Mouse (Mus musculus): ENCODE results near the gene Fam13c. TPM values are rescaled to one million over a fixed set of nuclear protein-coding genes. Genes with fewer than 3 reads are reported as not detected.

Fam13c gene
- total RNA-seq, 1 experiment: 4.0 TPM

DNA sequence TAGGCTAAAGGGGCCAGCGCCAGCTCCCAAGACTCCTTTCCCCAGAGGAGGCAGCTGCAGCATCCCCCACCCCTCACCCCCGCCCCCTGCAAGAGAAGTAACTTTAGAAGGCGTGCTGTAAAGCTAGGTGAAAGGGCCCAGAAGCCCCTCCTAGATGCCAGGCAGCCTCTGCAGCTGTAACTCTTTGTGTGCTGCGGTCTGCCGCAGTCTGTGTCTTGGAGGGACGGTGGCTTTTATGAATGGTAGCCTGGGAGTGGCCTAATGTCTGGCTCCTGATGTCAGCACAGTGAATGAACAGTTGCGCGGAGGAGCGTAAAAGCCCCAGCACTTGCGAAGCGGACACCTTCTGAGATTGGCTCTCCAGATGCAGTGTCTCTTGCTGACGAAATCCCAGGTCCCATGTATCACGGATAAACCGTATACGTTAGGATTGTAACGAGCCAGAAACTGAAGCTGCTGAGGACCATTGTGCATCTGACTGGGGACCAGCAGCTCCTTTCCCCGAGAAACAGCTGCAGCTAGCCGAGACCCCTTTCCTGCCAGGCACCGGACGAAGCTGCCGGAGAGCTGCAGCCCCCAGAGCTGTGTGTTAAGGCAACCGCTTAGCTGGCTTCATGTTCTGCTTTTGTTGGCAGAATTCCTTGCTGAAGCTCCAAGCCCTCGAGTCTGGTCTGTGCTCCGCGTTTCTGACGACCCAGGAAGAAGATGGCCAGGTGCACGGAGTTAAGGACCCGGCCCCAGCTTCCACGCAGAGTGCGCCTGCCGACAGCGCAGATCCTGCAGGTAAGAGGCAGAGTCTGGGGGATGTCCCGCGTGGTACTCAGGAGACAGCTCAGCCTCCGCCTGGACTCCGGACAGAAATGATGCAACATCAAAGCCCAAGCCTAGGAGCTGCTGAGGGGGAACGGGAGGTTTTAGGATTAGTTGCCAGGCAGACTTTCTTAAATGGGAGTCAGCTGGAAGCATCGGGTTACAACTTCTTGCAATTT, 80.2 kb downstream of the Fam13c start:
- in situ Hi-C loops (cut with MboI; ENCODE audit: low sequenced_read_pairs in 2 of 2, unreplicated experiment in 2 of 2): no loop called here
- peaks cover 1 to 5% of the 10 kb centered on the region in 2 experiments; a peak in 3 of 4 replicates for H3K4me1 ChIP-seq (ENCODE audit: control insufficient read depth in 2 of 2, insufficient read depth in 2 of 2, low read length in 2 of 2, poor library complexity in 1 of 2)
- TF ChIP-seq ZNF384 (IDR thresholded peaks at IDR 0.05; ENCODE audit: low read depth, low read length) (no peak), HCFC1 (IDR thresholded peaks at IDR 0.05; ENCODE audit: borderline replicate concordance, insufficient read depth, low read length) (no peak), MAFK (IDR thresholded peaks at IDR 0.05; ENCODE audit: insufficient read depth, low read depth, low read length) (no peak), CHD2 (IDR thresholded peaks at IDR 0.05; ENCODE audit: low read depth, low read length) (no peak), ZC3H11A (IDR thresholded peaks at IDR 0.05; ENCODE audit: borderline replicate concordance, low read depth, low read length) (no peak)
- H3K9ac ChIP-seq (ENCODE audit: insufficient read depth, low read depth, low read length, poor library complexity, severe bottlenecking): peak overlapping the region; percentile 49; the same call in 1 of the 2 replicates
- H3K4me3 ChIP-seq (ENCODE audit: insufficient read depth in 1 of 2, low read depth in 1 of 2, low read length in 2 of 2, poor library complexity in 1 of 2, severe bottlenecking in 1 of 2): peak overlapping the region; percentile 62 to 71
- H3K36me3 ChIP-seq (ENCODE audit: control insufficient read depth, insufficient read depth, low read length, poor library complexity, severe bottlenecking): no peaks in the 10 kb centered on the region
- no peaks in the 10 kb centered on the region for H3K9me3 ChIP-seq (ENCODE audit: control insufficient read depth, insufficient read depth, low read depth, low read length)
- H3K27ac ChIP-seq (ENCODE audit: insufficient read depth, low read depth, low read length, poor library complexity, severe bottlenecking): no peak overlapping the region
- DNase-seq (ENCODE audit: low read depth, low spot score): no peak

- Histone ChIP-seq H3K4me3 (ENCODE audit: insufficient read depth in 1 of 2, low read depth in 1 of 2, low read length in 2 of 2, poor library complexity in 1 of 2, severe bottlenecking in 1 of 2) (peak overlapping the region in 1 of 2 experiments; percentile 71; a peak in 1 of 4 replicates), H3K9me3 (ENCODE audit: control insufficient read depth, insufficient read depth, low read depth, low read length) (no peaks in the 10 kb centered on the region), H3K4me1 (ENCODE audit: control insufficient read depth in 2 of 2, insufficient read depth in 2 of 2, low read length in 2 of 2, poor library complexity in 1 of 2) (peaks cover 1 to 5% of the 10 kb centered on the region in 2 experiments; a peak in 3 of 4 replicates), H3K27ac (ENCODE audit: insufficient read depth, low read depth, low read length, poor library complexity, severe bottlenecking) (no peak overlapping the region), H3K9ac (ENCODE audit: insufficient read depth, low read depth, low read length, poor library complexity, severe bottlenecking) (no peak overlapping the region), H3K36me3 (ENCODE audit: control insufficient read depth, insufficient read depth, low read length, poor library complexity, severe bottlenecking) (no peaks in the 10 kb centered on the region)
- TF ChIP-seq ZC3H11A (IDR thresholded peaks at IDR 0.05; ENCODE audit: borderline replicate concordance, low read depth, low read length) (no peak), MAFK (IDR thresholded peaks at IDR 0.05; ENCODE audit: insufficient read depth, low read depth, low read length) (no peak), CHD2 (IDR thresholded peaks at IDR 0.05; ENCODE audit: low read depth, low read length) (no peak), ZNF384 (IDR thresholded peaks at IDR 0.05; ENCODE audit: low read depth, low read length) (no peak), HCFC1 (IDR thresholded peaks at IDR 0.05; ENCODE audit: borderline replicate concordance, insufficient read depth, low read length) (no peak)
- in situ Hi-C loops (cut with MboI; ENCODE audit: low sequenced_read_pairs in 2 of 2, unreplicated experiment in 2 of 2): no loop called here
- DNase-seq (ENCODE audit: low read depth, low spot score): no peak
Observed at GRCm38 (mm10) chr10:70521379-70521778, 81.1 kb downstream of the Fam13c start.

DNA sequence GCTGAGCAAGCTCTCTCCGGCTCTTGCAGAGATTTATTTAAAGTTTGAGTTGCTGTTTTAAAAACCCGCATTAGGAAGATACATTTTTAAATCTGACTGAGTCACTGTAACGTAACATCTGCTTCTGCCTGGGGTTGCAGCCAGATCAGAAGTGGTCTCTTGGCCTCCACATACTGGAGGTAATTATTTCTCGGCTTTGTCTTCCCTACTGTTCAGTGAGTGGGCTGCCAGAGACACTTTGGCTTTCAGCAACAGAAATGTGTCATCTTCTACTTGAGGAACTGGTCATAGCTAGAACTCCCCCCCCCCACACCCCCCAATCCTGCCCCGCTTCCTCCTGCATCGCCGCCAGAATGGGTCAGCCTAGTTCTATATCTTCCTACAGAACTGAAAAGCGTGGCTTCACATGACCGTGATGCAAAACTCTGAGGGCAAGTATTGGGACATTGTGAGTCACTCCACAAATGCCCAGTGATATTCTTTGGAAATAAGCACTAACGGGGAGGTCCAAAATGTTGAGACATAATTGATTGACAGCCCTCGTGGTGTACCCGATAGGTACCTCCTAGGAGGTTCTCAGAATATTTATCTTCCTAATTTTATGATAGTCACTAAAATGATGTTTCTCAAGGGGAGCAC, 90.0 kb downstream of the Fam13c start:
- H3K4me3 ChIP-seq (ENCODE audit: insufficient read depth in 1 of 2, low read depth in 1 of 2, low read length in 2 of 2, poor library complexity in 1 of 2, severe bottlenecking in 1 of 2): no peak overlapping the region
- no peak for DNase-seq (ENCODE audit: low read depth, low spot score)
- in situ Hi-C loops (cut with MboI; ENCODE audit: low sequenced_read_pairs in 2 of 2, unreplicated experiment in 2 of 2): no loop called here
- no peak overlapping the region for H3K27ac ChIP-seq (ENCODE audit: insufficient read depth, low read depth, low read length, poor library complexity, severe bottlenecking)
- no peaks in the 10 kb centered on the region for H3K9me3 ChIP-seq (ENCODE audit: control insufficient read depth, insufficient read depth, low read depth, low read length)
- no peak overlapping the region for H3K9ac ChIP-seq (ENCODE audit: insufficient read depth, low read depth, low read length, poor library complexity, severe bottlenecking)
- H3K36me3 ChIP-seq (ENCODE audit: control insufficient read depth, insufficient read depth, low read length, poor library complexity, severe bottlenecking): no peaks in the 10 kb centered on the region; the same call in 1 of the 2 replicates
- TF ChIP-seq MAFK (IDR thresholded peaks at IDR 0.05; ENCODE audit: insufficient read depth, low read depth, low read length) (no peak), ZC3H11A (IDR thresholded peaks at IDR 0.05; ENCODE audit: borderline replicate concordance, low read depth, low read length) (no peak), CHD2 (IDR thresholded peaks at IDR 0.05; ENCODE audit: low read depth, low read length) (no peak), ZNF384 (IDR thresholded peaks at IDR 0.05; ENCODE audit: low read depth, low read length) (no peak)
- no peaks in the 10 kb centered on the region for H3K4me1 ChIP-seq (ENCODE audit: control insufficient read depth in 2 of 2, insufficient read depth in 2 of 2, low read length in 2 of 2, poor library complexity in 1 of 2)

- Histone ChIP-seq H3K36me3 (ENCODE audit: control insufficient read depth, insufficient read depth, low read length, poor library complexity, severe bottlenecking) (no peaks in the 10 kb centered on the region; the same call in 1 of the 2 replicates), H3K4me3 (ENCODE audit: insufficient read depth in 1 of 2, low read depth in 1 of 2, low read length in 2 of 2, poor library complexity in 1 of 2, severe bottlenecking in 1 of 2) (no peak overlapping the region), H3K4me1 (ENCODE audit: control insufficient read depth in 2 of 2, insufficient read depth in 2 of 2, low read length in 2 of 2, poor library complexity in 1 of 2) (no peaks in the 10 kb centered on the region), H3K9ac (ENCODE audit: insufficient read depth, low read depth, low read length, poor library complexity, severe bottlenecking) (no peak overlapping the region; the same call in 1 of the 2 replicates), H3K9me3 (ENCODE audit: control insufficient read depth, insufficient read depth, low read depth, low read length) (no peaks in the 10 kb centered on the region), H3K27ac (ENCODE audit: insufficient read depth, low read depth, low read length, poor library complexity, severe bottlenecking) (no peak overlapping the region)
- DNase-seq (ENCODE audit: low read depth, low spot score): no peak
- in situ Hi-C loops (cut with MboI; ENCODE audit: low sequenced_read_pairs in 2 of 2, unreplicated experiment in 2 of 2): no loop called here
- TF ChIP-seq HCFC1 (IDR thresholded peaks at IDR 0.05; ENCODE audit: borderline replicate concordance, insufficient read depth, low read length) (no peak), ZC3H11A (IDR thresholded peaks at IDR 0.05; ENCODE audit: borderline replicate concordance, low read depth, low read length) (no peak), MAFK (IDR thresholded peaks at IDR 0.05; ENCODE audit: insufficient read depth, low read depth, low read length) (no peak), CHD2 (IDR thresholded peaks at IDR 0.05; ENCODE audit: low read depth, low read length) (no peak), ZNF384 (IDR thresholded peaks at IDR 0.05; ENCODE audit: low read depth, low read length) (no peak)
Observed at GRCm38 (mm10) chr10:70532249-70532648, 92.0 kb downstream of the Fam13c start.

All from ES-E14 (cell line).